Mouse (Mus musculus) midbrain, embryonic 11.5 days (tissue): ENCODE measurements around the gene Gpr183. TPM values are rescaled to one million over a fixed set of nuclear protein-coding genes. Genes with fewer than 3 reads are reported as not detected.

ENCODE experiments used
- ATAC-seq: fragments of 200-750 bp; cut with Nextera tagmentation; 2 replicates; pipeline ENCODE4 v1.8.0; 2017; ENCODE audit warnings: moderate TSS enrichment, moderate library complexity; ENCODE audit not compliant: low FRiP score
- DNase-seq: peaks from one replicate; pipeline ENCODE4 v3.0.0; 2015; ENCODE audit warnings: low spot score; ENCODE audit errors: missing footprints
- H3K27ac ChIP-seq: fragments of 300-500 bp; sonication (generic); 2 replicates; pipeline ENCODE4 v1.5.1; 2014; ENCODE audit warnings: low read depth, low read length
- H3K27me3 ChIP-seq: fragments of 300-500 bp; sonication (generic); 2 replicates; pipeline ENCODE4 v1.6.1; 2014; ENCODE audit warnings: mild to moderate bottlenecking, low read length, moderate library complexity, mixed read lengths; ENCODE audit not compliant: control insufficient read depth, insufficient read depth
- H3K36me3 ChIP-seq: fragments of 300-500 bp; sonication (generic); 2 replicates; pipeline ENCODE4 v1.6.1; 2014; ENCODE audit warnings: mild to moderate bottlenecking, low read length, moderate library complexity, mixed read lengths; ENCODE audit not compliant: control insufficient read depth, insufficient read depth
- H3K4me1 ChIP-seq: fragments of 300-500 bp; sonication (generic); 2 replicates; pipeline ENCODE4 v1.6.1; 2014; ENCODE audit warnings: low read length; ENCODE audit not compliant: control insufficient read depth, insufficient read depth
- H3K4me2 ChIP-seq: fragments of 300-500 bp; sonication (generic); 2 replicates; pipeline ENCODE4 v1.6.1; 2014; ENCODE audit warnings: mild to moderate bottlenecking, moderate library complexity
- H3K4me3 ChIP-seq: fragments of 300-500 bp; sonication (generic); 2 replicates; pipeline ENCODE4 v1.5.1; 2014; ENCODE audit warnings: low read depth, low read length
- H3K9ac ChIP-seq: fragments of 300-500 bp; sonication (generic); 2 replicates; pipeline ENCODE4 v1.6.1; 2014; ENCODE audit warnings: low read length
- H3K9me3 ChIP-seq: fragments of 300-500 bp; sonication (generic); 2 replicates; pipeline ENCODE4 v1.6.1; 2016; ENCODE audit warnings: low read length; ENCODE audit not compliant: control insufficient read depth
- WGBS: fragments of 180-500 bp; shearing (Covaris S2); extraction: QIAGEN DNeasy Blood & Tissue Kit; methylation state at CpG from one replicate; pipeline ENCODE4 v1.1.7; 2014; 5-methylcytosine and 5-hydroxymethylcytosine counted together
- polyA plus RNA-seq: library from polyadenylated mRNA; unstranded; fragments of >200 nt; fragmentation: Nextera tagmentation; extraction: Ambion mirVana; gene quantifications from 2 replicates; pipeline ENCODE4 v1.2.1, GENCODE M21; 2014

Gene Gpr183
- polyA plus RNA-seq, 1 experiment from 2014 or later, result 1.6 TPM

DNA sequence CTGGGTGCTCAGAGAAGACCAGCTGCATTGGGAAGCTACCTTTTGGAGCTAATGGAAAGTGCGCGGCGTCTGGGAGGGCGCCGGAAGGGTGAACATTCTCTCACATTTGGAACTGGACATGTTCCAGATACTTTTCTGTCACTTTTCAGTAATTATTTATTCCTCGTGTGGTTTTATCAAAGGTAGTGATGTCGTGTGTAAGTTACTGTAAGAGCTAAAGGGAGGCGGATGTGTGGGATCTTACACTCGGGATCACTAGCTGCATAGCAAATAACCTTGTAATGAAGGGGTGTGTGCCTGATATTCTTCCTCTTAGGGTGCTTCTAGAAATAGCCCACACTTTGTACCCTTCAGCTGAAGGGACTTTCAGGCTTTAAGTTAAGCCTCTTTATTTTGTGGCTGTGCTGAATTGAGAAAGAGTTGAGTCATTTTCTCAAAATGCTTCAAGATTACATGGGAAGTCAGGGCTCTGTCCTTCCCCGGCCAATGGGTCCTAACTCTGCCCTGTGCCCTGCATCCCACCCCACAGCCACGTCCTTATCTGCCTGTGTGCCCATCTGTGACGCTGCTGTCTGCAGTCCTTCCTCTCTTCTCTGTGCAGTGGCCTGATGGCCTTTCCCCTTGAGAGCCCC is 3.4 kb downstream of the Gpr183 start:
- ATAC-seq (no peak), DNase-seq (no peak)
- Histone ChIP-seq H3K27ac (no peak overlapping the region), H3K36me3 (no peaks in the 10 kb centered on the region), H3K4me1 (no peaks in the 10 kb centered on the region), H3K27me3 (no peaks in the 10 kb centered on the region), H3K9ac (no peak overlapping the region), H3K4me3 (no peak overlapping the region), H3K9me3 (no peaks in the 10 kb centered on the region), H3K4me2 (no peak overlapping the region)
- 93% methylated on average over 12 of the region's 12 CpGs for WGBS

DNA sequence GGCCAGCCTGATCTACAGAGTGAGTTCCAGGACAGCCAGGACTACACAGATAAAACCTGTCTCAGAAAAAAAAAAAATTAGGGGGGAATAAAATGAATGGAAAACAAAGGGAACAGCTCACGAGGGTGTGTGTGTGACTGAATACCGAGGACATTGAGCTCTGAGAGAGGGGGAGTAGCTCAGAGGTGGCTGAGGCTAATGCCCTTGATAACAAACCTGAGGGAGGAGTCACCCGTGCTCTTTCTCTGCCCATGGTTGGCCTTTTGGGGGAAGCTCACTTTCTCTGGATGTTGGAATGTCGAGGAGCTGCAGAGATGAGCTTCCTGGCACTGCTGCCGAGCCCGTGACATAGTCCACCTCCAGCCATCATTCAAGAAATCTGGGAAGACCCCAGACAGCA is 4.0 kb downstream of the Gpr183 start:
- no peak for ATAC-seq
- H3K4me2 ChIP-seq, result no peak overlapping the region
- no peaks in the 10 kb centered on the region for H3K27me3 ChIP-seq
- no peaks in the 10 kb centered on the region for H3K4me1 ChIP-seq
- H3K36me3 ChIP-seq, result no peaks in the 10 kb centered on the region
- H3K27ac ChIP-seq, result no peak overlapping the region
- 79% methylated on average over 6 of the region's 6 CpGs for WGBS
- no peak for DNase-seq
- H3K9me3 ChIP-seq, result no peaks in the 10 kb centered on the region
- H3K4me3 ChIP-seq, result no peak overlapping the region
- no peak overlapping the region for H3K9ac ChIP-seq

DNA sequence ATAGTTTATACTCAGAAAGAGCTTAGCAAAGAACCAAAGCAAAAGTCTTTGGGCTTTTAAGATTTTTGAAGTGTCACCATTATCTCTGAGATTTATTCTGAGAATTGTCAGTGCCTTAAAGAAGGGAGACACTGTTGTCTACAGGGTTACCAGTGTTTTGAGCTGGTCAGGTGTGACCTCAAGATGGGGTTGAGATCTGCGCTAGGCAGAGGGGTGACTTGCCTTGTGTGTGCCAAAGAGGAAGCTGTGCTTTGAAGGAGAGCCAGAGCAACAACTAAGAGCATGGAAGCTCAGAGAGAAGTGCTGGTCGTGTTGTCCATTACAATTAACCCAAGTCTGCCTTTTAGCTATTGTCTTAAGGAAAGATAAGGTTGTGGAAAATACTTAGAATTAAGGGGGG is 4.5 kb downstream of the Gpr183 start:
- Histone ChIP-seq H3K4me1 (no peaks in the 10 kb centered on the region), H3K36me3 (no peaks in the 10 kb centered on the region), H3K27me3 (no peaks in the 10 kb centered on the region), H3K27ac (no peak overlapping the region), H3K4me2 (no peak overlapping the region), H3K9ac (no peak overlapping the region), H3K4me3 (no peak overlapping the region), H3K9me3 (no peaks in the 10 kb centered on the region)
- WGBS, result 91% methylated on average over 2 of the region's 2 CpGs
- ATAC-seq (no peak), DNase-seq (no peak)

DNA sequence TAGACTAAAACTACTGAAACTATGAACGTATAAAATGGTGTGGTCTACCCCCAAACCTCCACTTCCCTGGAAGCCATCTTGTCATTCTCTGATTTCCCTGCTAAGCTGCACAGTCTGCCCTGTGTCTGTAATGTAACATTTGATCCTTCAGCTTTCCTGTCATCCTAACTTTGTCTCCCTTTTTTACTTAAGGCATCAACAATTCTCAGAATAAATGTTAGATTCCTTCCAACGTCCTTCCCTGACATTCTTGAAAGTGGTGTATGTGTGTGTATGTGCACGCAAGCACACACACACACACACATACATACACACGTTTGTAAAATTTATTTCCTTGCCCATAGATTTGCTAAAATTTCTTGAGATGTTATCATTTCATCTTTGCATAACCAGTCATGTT is 5.0 kb downstream of the Gpr183 start:
- ATAC-seq (no peak), DNase-seq (no peak)
- Histone ChIP-seq H3K9ac (no peak overlapping the region), H3K27ac (no peak overlapping the region), H3K4me3 (no peak overlapping the region), H3K4me2 (no peak overlapping the region), H3K36me3 (no peaks in the 10 kb centered on the region), H3K4me1 (no peaks in the 10 kb centered on the region), H3K27me3 (no peaks in the 10 kb centered on the region), H3K9me3 (no peaks in the 10 kb centered on the region)
- 91% methylated on average over 4 of the region's 4 CpGs for WGBS

DNA sequence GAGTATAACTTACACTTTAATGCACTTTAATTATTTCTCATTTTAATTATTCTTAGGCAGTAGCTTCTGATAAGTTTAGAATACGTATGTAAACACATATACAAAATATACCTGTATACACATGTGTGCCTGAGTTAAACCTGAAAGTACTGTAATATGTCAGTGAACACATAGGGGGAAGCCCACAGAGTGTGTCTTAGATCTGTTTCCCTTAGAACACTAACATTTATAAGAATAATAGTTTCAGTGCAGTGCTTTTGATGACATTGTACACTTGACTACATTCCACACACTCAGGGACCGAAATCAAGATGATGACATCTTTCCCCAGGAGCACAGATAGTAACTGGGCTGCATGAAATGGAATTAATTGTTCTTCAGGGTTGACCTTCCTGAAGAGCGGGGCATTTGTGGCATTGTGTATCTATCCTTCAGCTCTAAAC is 5.4 kb downstream of the Gpr183 start:
- no peaks in the 10 kb centered on the region for H3K27me3 ChIP-seq
- no peaks in the 10 kb centered on the region for H3K9me3 ChIP-seq
- H3K9ac ChIP-seq, result no peak overlapping the region
- H3K4me2 ChIP-seq, result no peak overlapping the region
- DNase-seq (no peak), ATAC-seq (no peak)
- no peak overlapping the region for H3K27ac ChIP-seq
- no peaks in the 10 kb centered on the region for H3K4me1 ChIP-seq
- WGBS, result 97% methylated on average over 3 of the region's 3 CpGs
- H3K36me3 ChIP-seq, result no peaks in the 10 kb centered on the region
- H3K4me3 ChIP-seq, result no peak overlapping the region

DNA sequence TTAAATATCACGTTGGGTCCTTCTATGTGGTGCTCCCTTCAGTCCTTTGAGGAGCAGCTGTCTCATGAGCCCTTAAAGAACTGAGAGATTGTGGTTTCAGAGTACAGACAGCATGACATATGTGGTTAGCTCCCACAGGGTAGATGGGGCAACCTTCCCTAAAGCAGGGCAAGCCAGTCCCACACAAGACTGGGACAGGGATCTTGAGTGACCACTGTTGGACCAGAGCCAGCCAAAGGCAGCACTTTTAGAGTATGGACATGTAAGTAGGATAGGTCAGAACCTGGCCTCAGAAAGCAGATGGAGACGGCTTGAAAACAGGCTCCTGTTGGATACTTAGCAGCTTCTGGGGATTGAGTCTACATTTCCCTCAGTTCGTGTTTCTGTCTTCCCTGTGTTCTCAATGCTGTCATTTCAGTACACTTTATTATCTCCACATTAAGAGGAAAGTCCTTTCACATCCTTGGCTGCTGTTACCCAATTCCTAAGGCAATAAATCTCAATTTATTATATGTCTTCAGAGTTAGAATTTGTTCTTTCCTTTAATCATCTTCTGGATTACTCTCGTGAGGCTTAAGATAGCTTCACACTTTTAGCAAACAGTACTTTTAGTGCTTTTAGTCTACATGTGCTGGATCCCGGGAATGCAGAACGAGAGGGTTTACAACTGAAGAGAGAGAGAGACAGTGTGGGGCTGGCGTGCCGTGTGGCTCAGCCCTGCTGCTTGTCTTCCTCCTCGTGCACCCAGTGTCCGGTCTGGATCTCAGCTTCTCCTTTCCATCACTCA is 6.1 kb downstream of the Gpr183 start:
- no peaks in the 10 kb centered on the region for H3K9me3 ChIP-seq
- DNase-seq, result no peak
- no peaks in the 10 kb centered on the region for H3K27me3 ChIP-seq
- H3K36me3 ChIP-seq, result no peaks in the 10 kb centered on the region
- H3K9ac ChIP-seq, result no peak overlapping the region
- no peaks in the 10 kb centered on the region for H3K4me1 ChIP-seq
- H3K27ac ChIP-seq, result no peak overlapping the region
- H3K4me2 ChIP-seq, result no peak overlapping the region
- no peak for ATAC-seq
- H3K4me3 ChIP-seq, result no peak overlapping the region
- 88% methylated on average over 10 of the region's 10 CpGs for WGBS

DNA sequence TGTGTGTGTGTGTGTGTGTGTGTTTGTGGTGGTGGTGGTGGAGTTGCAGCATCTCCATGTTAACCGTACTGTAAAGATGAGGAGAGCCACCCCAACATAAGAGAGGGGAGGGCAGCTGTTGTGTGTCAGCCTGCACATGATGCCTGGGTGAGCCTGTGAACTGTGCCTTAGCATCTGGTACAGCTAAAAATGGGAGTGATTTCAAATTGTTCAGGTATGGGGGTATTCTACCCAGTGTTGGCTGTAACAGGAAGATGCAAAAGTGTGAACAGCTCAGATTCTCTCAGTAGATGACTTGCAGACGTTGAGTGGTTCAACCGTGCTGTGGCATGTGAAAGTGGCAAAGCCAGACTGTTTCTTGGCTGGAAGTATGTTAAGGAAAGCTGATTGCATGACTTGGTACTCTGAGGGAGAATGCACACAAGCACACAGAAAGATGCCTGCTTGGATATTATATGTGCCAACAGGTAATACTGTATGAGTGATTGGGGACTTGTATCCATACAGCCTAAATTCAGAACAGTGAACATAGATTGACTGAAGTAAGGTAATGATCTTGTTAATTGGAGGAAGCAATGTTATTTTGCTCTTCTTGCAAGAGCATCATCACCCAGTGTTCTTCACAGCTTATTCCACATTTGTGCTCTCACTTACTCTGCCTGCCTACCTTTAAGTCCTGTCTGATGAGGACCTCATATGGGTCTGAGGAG is 6.8 kb downstream of the Gpr183 start:
- H3K4me3 ChIP-seq, result no peak overlapping the region
- H3K9ac ChIP-seq, result no peak overlapping the region
- H3K4me2 ChIP-seq, result no peak overlapping the region
- H3K9me3 ChIP-seq, result no peaks in the 10 kb centered on the region
- 95% methylated on average over 3 of the region's 3 CpGs for WGBS
- DNase-seq (no peak), ATAC-seq (no peak)
- no peaks in the 10 kb centered on the region for H3K4me1 ChIP-seq
- H3K27ac ChIP-seq, result no peak overlapping the region
- H3K36me3 ChIP-seq, result no peaks in the 10 kb centered on the region
- H3K27me3 ChIP-seq, result no peaks in the 10 kb centered on the region

DNA sequence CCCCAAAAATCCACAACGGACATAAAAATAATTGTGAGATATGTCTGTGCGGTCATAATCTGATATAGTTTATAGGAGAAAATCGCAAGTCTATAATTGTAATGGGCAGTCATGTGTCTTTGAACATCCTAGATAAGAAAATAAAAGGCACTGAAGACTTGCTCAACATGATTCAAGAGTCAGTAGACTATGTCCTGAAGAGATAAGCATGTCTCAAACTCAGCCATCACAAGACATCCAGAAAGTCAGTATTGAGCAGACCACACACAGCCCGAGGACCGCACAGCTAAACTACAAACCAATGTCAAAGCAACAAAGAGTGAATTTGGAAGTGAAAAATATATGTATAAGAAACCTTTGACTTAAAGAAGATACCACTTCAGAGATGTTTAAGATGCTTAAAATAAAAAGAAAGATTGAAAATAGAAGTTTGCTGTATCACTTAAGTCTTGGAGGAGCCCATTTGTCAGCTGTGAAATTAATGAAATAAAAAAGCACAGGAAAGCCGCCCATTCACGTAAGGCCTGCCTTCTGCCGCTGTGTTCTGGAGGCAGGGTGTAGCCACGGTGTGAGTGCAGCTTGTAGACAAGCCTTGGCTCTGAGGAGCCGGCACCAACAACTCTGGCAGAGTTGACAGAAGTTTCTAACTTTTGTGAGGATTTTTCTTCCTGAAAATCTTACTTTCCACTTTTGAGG is 7.7 kb downstream of the Gpr183 start:
- Histone ChIP-seq H3K4me3 (no peak overlapping the region), H3K27me3 (no peaks in the 10 kb centered on the region), H3K4me1 (no peaks in the 10 kb centered on the region), H3K4me2 (no peak overlapping the region), H3K36me3 (no peaks in the 10 kb centered on the region), H3K9me3 (no peaks in the 10 kb centered on the region), H3K27ac (no peak overlapping the region), H3K9ac (no peak overlapping the region)
- ATAC-seq (no peak), DNase-seq (no peak)
- WGBS, result 97% methylated on average over 10 of the region's 10 CpGs

DNA sequence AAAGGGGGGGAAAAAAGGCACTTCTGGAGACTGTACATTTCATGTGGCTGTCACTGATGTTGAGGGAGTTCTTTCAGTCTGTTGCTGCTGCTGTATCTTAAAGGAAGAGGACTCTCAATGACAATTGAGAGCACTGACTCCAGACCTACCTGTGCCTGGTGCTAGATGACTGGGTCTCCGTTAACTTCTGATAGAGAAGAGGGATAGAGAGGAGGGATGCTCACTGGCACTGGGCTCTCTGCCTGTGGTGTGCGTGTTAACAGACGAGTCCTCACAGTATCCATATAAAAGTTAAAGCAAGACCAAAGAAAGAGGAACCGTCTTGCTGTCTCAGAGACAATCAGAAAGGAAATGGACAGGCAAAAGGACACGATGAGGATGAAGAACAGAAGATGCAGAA is 8.7 kb downstream of the Gpr183 start:
- no peaks in the 10 kb centered on the region for H3K27me3 ChIP-seq
- H3K4me1 ChIP-seq, result no peaks in the 10 kb centered on the region
- H3K4me3 ChIP-seq, result no peak overlapping the region
- no peak overlapping the region for H3K9ac ChIP-seq
- no peak overlapping the region for H3K27ac ChIP-seq
- DNase-seq (no peak), ATAC-seq (no peak)
- WGBS, result 93% methylated on average over 5 of the region's 5 CpGs
- no peak overlapping the region for H3K4me2 ChIP-seq
- H3K36me3 ChIP-seq, result no peaks in the 10 kb centered on the region
- no peaks in the 10 kb centered on the region for H3K9me3 ChIP-seq
